Mouse (Mus musculus) forebrain, embryonic 15.5 days (tissue): ENCODE measurements around the gene Orm3. TPM values are rescaled to one million over a fixed set of nuclear protein-coding genes. Genes with fewer than 3 reads are reported as not detected.

Source experiments
- ATAC-seq: fragments of 200-750 bp; cut with Nextera tagmentation; replicated peaks from 2 replicates; pipeline ENCODE4 v1.8.0; 2017; ENCODE audit warnings: mild to moderate bottlenecking, moderate TSS enrichment, moderate library complexity
- H3K27ac ChIP-seq: fragments of 300-500 bp; sonication (generic); replicated peaks from 2 replicates; pipeline ENCODE4 v1.5.1; 2015; ENCODE audit warnings: mild to moderate bottlenecking, inconsistent platforms
- H3K27me3 ChIP-seq: fragments of 300-500 bp; sonication (generic); 2 replicates; pipeline ENCODE4 v1.6.1; 2015; ENCODE audit warnings: inconsistent platforms
- H3K36me3 ChIP-seq: fragments of 300-500 bp; sonication (generic); 2 replicates; pipeline ENCODE4 v1.6.1; 2015; ENCODE audit warnings: mild to moderate bottlenecking, inconsistent platforms
- H3K4me1 ChIP-seq: fragments of 300-500 bp; sonication (generic); 2 replicates; pipeline ENCODE4 v1.6.1; 2015; ENCODE audit warnings: inconsistent platforms
- H3K4me2 ChIP-seq: fragments of 300-500 bp; sonication (generic); replicated peaks from 2 replicates; pipeline ENCODE4 v1.6.1; 2015; ENCODE audit warnings: mild to moderate bottlenecking, inconsistent platforms
- H3K4me3 ChIP-seq: fragments of 300-500 bp; sonication (generic); 2 replicates; pipeline ENCODE4 v1.5.1; 2015; ENCODE audit warnings: mild to moderate bottlenecking, inconsistent platforms
- H3K9ac ChIP-seq: fragments of 300-500 bp; sonication (generic); replicated peaks from 2 replicates; pipeline ENCODE4 v1.6.1; 2015; ENCODE audit warnings: mild to moderate bottlenecking, inconsistent platforms
- H3K9me3 ChIP-seq: fragments of 300-500 bp; sonication (generic); 2 replicates; pipeline ENCODE4 v1.6.1; 2016; ENCODE audit warnings: inconsistent platforms
- WGBS: fragments of 180-500 bp; shearing (Covaris S2); methylation state at CpG from one replicate; pipeline ENCODE4 v1.1.7; 2015; ENCODE audit warnings: mixed read lengths; 5-methylcytosine and 5-hydroxymethylcytosine counted together
- polyA plus RNA-seq: library from polyadenylated mRNA; unstranded; fragments of >200 nt; fragmentation: Nextera tagmentation; extraction: Ambion mirVana; gene quantifications from 2 replicates; pipeline ENCODE4 v1.2.1, GENCODE M21; 2015

Gene Orm3
- polyA plus RNA-seq, 1 experiment from 2014 or later: not detected

- Histone ChIP-seq H3K36me3 (no peaks in the 10 kb centered on the region), H3K9ac (peak overlapping the region; percentile 29), H3K4me3 (peak overlapping the region; percentile 85), H3K4me1 (peaks cover 70% of the 10 kb centered on the region), H3K9me3 (no peaks in the 10 kb centered on the region), H3K27me3 (no peaks in the 10 kb centered on the region), H3K4me2 (peak overlapping the region; percentile 99), H3K27ac (peak overlapping the region; percentile 86)
- peak; percentile 17 for ATAC-seq
- 14% methylated on average over 7 of the region's 7 CpGs for WGBS
Measured at GRCm38 (mm10) chr4:63408247-63408646, 52.3 kb downstream of the Orm3 start.

- Histone ChIP-seq H3K4me2 (peak overlapping the region; percentile 99), H3K27me3 (no peaks in the 10 kb centered on the region), H3K4me3 (peak overlapping the region; percentile 85), H3K36me3 (no peaks in the 10 kb centered on the region), H3K27ac (peak overlapping the region; percentile 86), H3K9ac (peak overlapping the region; percentile 66), H3K9me3 (no peaks in the 10 kb centered on the region), H3K4me1 (peaks cover 66% of the 10 kb centered on the region)
- 6% methylated on average over 8 of the region's 8 CpGs for WGBS
- peak; percentile 44 for ATAC-seq
Measured at GRCm38 (mm10) chr4:63408649-63409048, 52.7 kb downstream of the Orm3 start.

Other genes with a start within 250 kb of the Orm3 start
- gene Ambp, start 201.4 kb upstream of the Orm3 start, polyA plus RNA-seq: 2.1 TPM in 1 of 2 replicates, not detected in the other
- not detected in 2 replicates for gene Kif12, start 184.0 kb upstream of the Orm3 start, polyA plus RNA-seq
- 1.3 and 1.4 TPM in 2 replicates for gene Col27a1, start 142.2 kb upstream of the Orm3 start, polyA plus RNA-seq
- not detected in 2 replicates for gene Orm1, start 11.6 kb upstream of the Orm3 start, polyA plus RNA-seq
- gene Orm2, start 6.3 kb downstream of the Orm3 start, polyA plus RNA-seq: not detected in 2 replicates
- 12.4 and 16.0 TPM in 2 replicates for gene Akna, start 47.2 kb downstream of the Orm3 start, polyA plus RNA-seq
- 6.4 and 7.7 TPM in 2 replicates for gene Whrn, start 139.8 kb downstream of the Orm3 start, polyA plus RNA-seq
- 452 and 469 TPM in 2 replicates for gene Atp6v1g1, start 188.6 kb downstream of the Orm3 start, polyA plus RNA-seq
- gene Tmem268, start 202.6 kb downstream of the Orm3 start, polyA plus RNA-seq: 4.6 and 5.8 TPM in 2 replicates
- gene Gm11213, start 249.1 kb downstream of the Orm3 start, polyA plus RNA-seq: not detected in 2 replicates